Mouse (Mus musculus) inflammation-experienced regulatory T-cells (primary cell): Measurements from ENCODE around the gene Hpgd. TPM values are rescaled to one million over a fixed set of nuclear protein-coding genes. Genes with fewer than 3 reads are reported as not detected.

Experiments used
- polyA plus RNA-seq, 2 experiments: library from polyadenylated mRNA; unstranded; fragments of 100-300 nt; shearing (Covaris generic); gene quantifications; one replicate each; pipeline ENCODE4 v1.2.1; 2017

Gene Hpgd
- 1 to 10 TPM in 1 of 2 experiments, under 1 TPM in 1; 0.43 to 7.0 TPM for polyA plus RNA-seq

GRCm38 (mm10) chr8:56294373-56294877 is at the start of gene Hpgd:
Gene Hpgd, plus strand, starts transcription at chr8:56294585.

